Comparison of ENCODE assay signal across 8 mouse cellular contexts in the genomic region with DNA sequence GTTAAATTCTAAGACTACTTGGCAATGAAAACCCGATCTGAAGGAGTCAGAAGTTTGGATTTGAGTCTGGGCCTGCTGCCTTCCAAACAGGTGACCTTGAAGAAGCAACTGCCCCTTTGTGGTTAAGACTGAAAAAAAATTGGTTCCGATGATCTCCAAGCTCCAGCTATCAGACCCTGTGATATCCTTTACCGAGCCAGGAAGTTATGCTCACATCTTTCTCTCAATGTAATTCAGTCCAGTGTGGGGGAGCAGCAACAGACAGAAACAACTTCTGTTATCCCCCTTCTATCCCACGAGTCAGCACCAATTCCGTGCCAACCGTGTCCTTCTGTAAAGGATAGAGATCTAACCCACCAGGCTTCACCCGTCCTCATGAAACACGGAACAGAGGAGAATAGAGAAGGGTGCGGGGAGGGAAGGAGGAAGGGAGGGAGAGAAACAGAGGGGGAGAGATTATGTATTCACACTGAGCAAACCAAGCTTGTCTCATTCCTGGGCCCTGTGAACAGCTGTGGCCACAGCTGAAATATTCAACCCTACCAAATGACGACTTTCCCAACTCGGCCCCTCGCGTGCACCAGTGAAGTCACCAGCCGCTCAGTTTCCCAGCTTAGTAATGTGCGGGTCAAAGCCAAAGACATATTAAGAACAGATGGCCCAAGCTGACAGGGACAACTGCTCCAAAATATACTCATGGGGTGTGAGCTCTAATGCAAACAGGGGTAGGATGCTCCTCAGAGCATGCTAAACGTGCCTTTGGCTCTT.
A peak's percentile ranks its signal among the peaks of the same experiment; 100 is the strongest.
DNase-seq lines count a peak whose midpoint lies in the region; ATAC-seq and TF ChIP-seq lines count a peak whose summit lies in the region.

No protein-coding gene starts in this region.

- H3K4me2 ChIP-seq in embryonic facial prominence, embryonic 12.5 days (replicated peaks), result no peak overlapping the region
- H3K4me2 ChIP-seq in liver, embryonic 11.5 days, result no peak overlapping the region
- H3K4me2 ChIP-seq in myocyte (ENCODE audit: low read depth), result peak overlapping the region; percentile 72

- intact Hi-C loops in heart, postnatal 25 days (cut with DNase I), result no loop called here

- H3K36me3 ChIP-seq in embryonic facial prominence, embryonic 12.5 days, result no peaks in the 10 kb centered on the region
- H3K36me3 ChIP-seq in embryonic facial prominence, embryonic 10.5 days (replicated peaks), result no peaks in the 10 kb centered on the region
- H3K36me3 ChIP-seq in liver, embryonic 11.5 days (ENCODE audit: control insufficient read depth, insufficient read depth, low read length), result no peaks in the 10 kb centered on the region
- H3K36me3 ChIP-seq in myocyte (ENCODE audit: control insufficient read depth, insufficient read depth), result no peaks in the 10 kb centered on the region

- 57% methylated on average over 16 of the region's 16 CpGs for WGBS in embryonic facial prominence, embryonic 12.5 days
- WGBS in embryonic facial prominence, embryonic 10.5 days, result 80% methylated on average over 16 of the region's 16 CpGs
- 80% methylated on average over 16 of the region's 16 CpGs for WGBS in liver, embryonic 11.5 days

- no peaks in the 10 kb centered on the region for H3K27me3 ChIP-seq in embryonic facial prominence, embryonic 12.5 days
- no peaks in the 10 kb centered on the region for H3K27me3 ChIP-seq in embryonic facial prominence, embryonic 10.5 days (replicated peaks; ENCODE audit: low read depth, poor library complexity, severe bottlenecking)
- no peaks in the 10 kb centered on the region for H3K27me3 ChIP-seq in liver, embryonic 11.5 days (replicated peaks; ENCODE audit: control insufficient read depth, insufficient read depth, low read length)
- H3K27me3 ChIP-seq in myocyte (ENCODE audit: control insufficient read depth, insufficient read depth, insufficient read length), result no peaks in the 10 kb centered on the region

- no peak overlapping the region for H3K4me3 ChIP-seq in embryonic facial prominence, embryonic 12.5 days
- no peak overlapping the region for H3K4me3 ChIP-seq in embryonic facial prominence, embryonic 10.5 days
- no peak overlapping the region for H3K4me3 ChIP-seq in liver, embryonic 11.5 days (ENCODE audit: low read depth, low read length)
- H3K4me3 ChIP-seq in myocyte, result no peak overlapping the region

- peaks cover 24% of the 10 kb centered on the region for H3K4me1 ChIP-seq in embryonic facial prominence, embryonic 12.5 days
- H3K4me1 ChIP-seq in embryonic facial prominence, embryonic 10.5 days, result peaks cover 23% of the 10 kb centered on the region
- H3K4me1 ChIP-seq in liver, embryonic 11.5 days (replicated peaks; ENCODE audit: control insufficient read depth, insufficient read depth, low read length), result no peaks in the 10 kb centered on the region

- H3K79me2 ChIP-seq in myocyte (ENCODE audit: control insufficient read depth, insufficient read depth), result no peaks in the 10 kb centered on the region

- no peak overlapping the region for H3ac ChIP-seq in myocyte (ENCODE audit: control insufficient read depth, insufficient read length)

- H3K9ac ChIP-seq in embryonic facial prominence, embryonic 12.5 days, result no peak overlapping the region
- H3K9ac ChIP-seq in liver, embryonic 11.5 days (ENCODE audit: low read depth, low read length), result no peak overlapping the region

- H3K9me3 ChIP-seq in embryonic facial prominence, embryonic 12.5 days, result no peaks in the 10 kb centered on the region
- H3K9me3 ChIP-seq in embryonic facial prominence, embryonic 10.5 days, result no peaks in the 10 kb centered on the region
- no peaks in the 10 kb centered on the region for H3K9me3 ChIP-seq in liver, embryonic 11.5 days (ENCODE audit: control insufficient read depth, low read length)

- peak; percentile 62; the same call in 1 of the 2 replicates for ATAC-seq in embryonic facial prominence, embryonic 12.5 days (ENCODE audit: insufficient number of reproducible peaks, insufficient read depth, low FRiP score, low TSS enrichment)
- no peak for ATAC-seq in liver, embryonic 11.5 days (replicated peaks; ENCODE audit: low FRiP score)
- no peak for ATAC-seq in erythroid progenitor cell, adult 5-6 weeks (replicated peaks; ENCODE audit: low FRiP score, poor library complexity, severe bottlenecking)

- no peak for DNase-seq in embryonic facial prominence, embryonic 10.5 days (ENCODE audit: low spot score)
- DNase-seq in liver, result peak; percentile 10
- no peak for DNase-seq in liver, embryonic 11.5 days (ENCODE audit: low spot score)
- DNase-seq in heart, postnatal 25 days (ENCODE audit: low spot score), result peak; percentile 64
- DNase-seq in adrenal gland, adult 2 months, result no peak

- no peak for TF ChIP-seq POLR2A in myocyte (IDR thresholded peaks at IDR 0.05; ENCODE audit: insufficient read length, low read depth)

- peak overlapping the region; percentile 52; the same call in 1 of the 2 replicates for H3K27ac ChIP-seq in embryonic facial prominence, embryonic 12.5 days
- H3K27ac ChIP-seq in embryonic facial prominence, embryonic 10.5 days (replicated peaks), result no peak overlapping the region
- no peak overlapping the region for H3K27ac ChIP-seq in liver, embryonic 11.5 days (ENCODE audit: low read depth, low read length)

TF ChIP-seq in myocyte, 11 proteins besides CTCF, POLR2A, EP300 and RAD21:
- TF ChIP-seq REST (IDR thresholded peaks at IDR 0.05; ENCODE audit: insufficient read depth, insufficient read length) (no peak), POLR2AphosphoS2 (IDR thresholded peaks at IDR 0.05; ENCODE audit: insufficient read length, low read depth) (no peak), E2F4 (IDR thresholded peaks at IDR 0.05; ENCODE audit: insufficient read depth) (no peak), MYOG (IDR thresholded peaks at IDR 0.05; ENCODE audit: control insufficient read depth in 1 of 3, insufficient read depth in 1 of 3, insufficient read length in 2 of 3, low read depth in 2 of 3) (peak; percentile 67 to 97 (median 93)), SRF (IDR thresholded peaks at IDR 0.05; ENCODE audit: control insufficient read depth, insufficient read length, low read depth) (no peak), MYOD1 (IDR thresholded peaks at IDR 0.05; ENCODE audit: control insufficient read depth in 1 of 3, insufficient read length in 2 of 3, low read depth in 2 of 3) (peak; percentile 86 to 96 (median 94)), USF1 (IDR thresholded peaks at IDR 0.05; ENCODE audit: low read depth) (no peak), CEBPB (IDR thresholded peaks at IDR 0.05; ENCODE audit: insufficient read depth, poor library complexity, severe bottlenecking) (peak; percentile 34; the same call in 1 of the 2 replicates), TCF3 (IDR thresholded peaks at IDR 0.05; ENCODE audit: insufficient read length, low read depth) (peak; percentile 86), TCF12 (IDR thresholded peaks at IDR 0.05; ENCODE audit: insufficient read depth, poor library complexity, severe bottlenecking) (peak; percentile 95), MAX (IDR thresholded peaks at IDR 0.05; ENCODE audit: low read depth) (no peak)

Comparison
In these comparisons a context has a peak if more than half of its experiments do, and no peak if none do; other contexts are left out.
1. DNase-seq: peak in liver (single experiment) and heart, postnatal 25 days (single experiment); none in embryonic facial prominence, embryonic 10.5 days (single experiment), liver, embryonic 11.5 days (single experiment) and adrenal gland, adult 2 months (single experiment).